Mouse (Mus musculus): ENCODE data around the gene Hccs. TPM values are rescaled to one million over a fixed set of nuclear protein-coding genes. Genes with fewer than 3 reads are reported as not detected.
"Not testable (repeated sequence)": the region's sequence is repeated elsewhere in the genome, so short reads cannot be mapped to it uniquely, and the experiment has no call there.

Gene Hccs
- total RNA-seq (2015) (30.8 and 39.3 TPM in 2 replicates), total RNA-seq (2017) (31.5 and 34.6 TPM in 2 replicates)

- ATAC-seq (ENCODE audit: poor library complexity, severe bottlenecking), result peak; percentile 97
Observed at GRCm38 (mm10) chrX:169319945-169320667, at the start of gene Hccs. Hccs (minus strand) TSS chrX:169320372.

GRCm38 (mm10) chrX:169357146-169357772 lies 37.1 kb upstream of the Hccs start:
- ATAC-seq (ENCODE audit: poor library complexity, severe bottlenecking), result no peak

GRCm38 (mm10) chrX:169338213-169338612 lies 18.0 kb upstream of the Hccs start:
- peak; percentile 82 for ATAC-seq (ENCODE audit: poor library complexity, severe bottlenecking)

GRCm38 (mm10) chrX:169337559-169337958 lies 17.4 kb upstream of the Hccs start:
- peak; percentile 56; the same call in 1 of the 2 replicates for ATAC-seq (ENCODE audit: poor library complexity, severe bottlenecking)

- ATAC-seq (ENCODE audit: poor library complexity, severe bottlenecking), result 0 out of 2 replicates have a peak, but pooled peaks have one; percentile 33
Observed at GRCm38 (mm10) chrX:169332264-169332663, 12.1 kb upstream of the Hccs start.

GRCm38 (mm10) chrX:169325929-169326595 lies 5.9 kb upstream of the Hccs start:
- peak; percentile 98 for ATAC-seq (ENCODE audit: poor library complexity, severe bottlenecking)

- ATAC-seq (ENCODE audit: poor library complexity, severe bottlenecking), result not testable (repeated sequence)
Observed at GRCm38 (mm10) chrX:169320668-169321005, 465 bp upstream of the Hccs start.

GRCm38 (mm10) chrX:169319066-169319760 lies 959 bp downstream of the Hccs start:
- peak; percentile 3; the same call in 1 of the 2 replicates for ATAC-seq (ENCODE audit: poor library complexity, severe bottlenecking)

GRCm38 (mm10) chrX:169308559-169308958 lies 11.6 kb downstream of the Hccs start:
- ATAC-seq (ENCODE audit: poor library complexity, severe bottlenecking), result no peak

GRCm38 (mm10) chrX:169303945-169304344 lies 16.2 kb downstream of the Hccs start:
- peak; percentile 61 for ATAC-seq (ENCODE audit: poor library complexity, severe bottlenecking)

GRCm38 (mm10) chrX:169302271-169303045 lies 17.7 kb downstream of the Hccs start:
- no peak for ATAC-seq (ENCODE audit: poor library complexity, severe bottlenecking)

- ATAC-seq (ENCODE audit: poor library complexity, severe bottlenecking), result peak; percentile 90
Observed at GRCm38 (mm10) chrX:169299579-169299978, 20.6 kb downstream of the Hccs start.

GRCm38 (mm10) chrX:169263433-169264172 lies 56.6 kb downstream of the Hccs start:
- ATAC-seq (ENCODE audit: poor library complexity, severe bottlenecking), result peak; percentile 85

GRCm38 (mm10) chrX:169262212-169262611 lies 58.0 kb downstream of the Hccs start:
- ATAC-seq (ENCODE audit: poor library complexity, severe bottlenecking), result no peak

- peak; percentile 62 for ATAC-seq (ENCODE audit: poor library complexity, severe bottlenecking)
Observed at GRCm38 (mm10) chrX:169261034-169261433, 59.1 kb downstream of the Hccs start.

GRCm38 (mm10) chrX:169256741-169257140 lies 63.4 kb downstream of the Hccs start:
- no peak for ATAC-seq (ENCODE audit: poor library complexity, severe bottlenecking)

GRCm38 (mm10) chrX:169255915-169256314 lies 64.3 kb downstream of the Hccs start:
- peak; percentile 67 for ATAC-seq (ENCODE audit: poor library complexity, severe bottlenecking)

- ATAC-seq (ENCODE audit: poor library complexity, severe bottlenecking), result no peak
Observed at GRCm38 (mm10) chrX:169222357-169223062, 97.7 kb downstream of the Hccs start.

- ATAC-seq (ENCODE audit: poor library complexity, severe bottlenecking), result peak; percentile 65
Observed at GRCm38 (mm10) chrX:169220064-169220463, 100.1 kb downstream of the Hccs start.
